Mouse (Mus musculus) heart, adult 2 months (tissue): ENCODE results near the gene Tmx2. TPM values are rescaled to one million over a fixed set of nuclear protein-coding genes. Genes with fewer than 3 reads are reported as not detected.
A peak's percentile ranks its signal among the peaks of the same experiment; 100 is the strongest.
"Not testable (repeated sequence)": the region's sequence is repeated elsewhere in the genome, so short reads cannot be mapped to it uniquely, and the experiment has no call there.

Experiments
- DNase-seq, 2 experiments: peaks; one replicate each; pipeline ENCODE4 v3.0.0; 2021
- H3K27ac ChIP-seq: fragments of 200-600 bp; 2 replicates; pipeline ENCODE4 v1.8.1; 2022
- H3K27me3 ChIP-seq: fragments of 200-500 bp; 2 replicates; pipeline ENCODE4 v1.6.1; 2012; ENCODE audit warnings: mild to moderate bottlenecking, low read length, inconsistent platforms, mixed read lengths; ENCODE audit not compliant: control insufficient read depth, insufficient read depth
- H3K36me3 ChIP-seq: fragments of 200-500 bp; 2 replicates; pipeline ENCODE4 v1.6.1; 2012; ENCODE audit warnings: low read length, inconsistent platforms; ENCODE audit not compliant: control insufficient read depth, insufficient read depth
- H3K4me1 ChIP-seq: fragments of 200-500 bp; 2 replicates; pipeline ENCODE4 v1.6.1; 2011; ENCODE audit warnings: low read length; ENCODE audit not compliant: control insufficient read depth, insufficient read depth
- H3K4me3 ChIP-seq: fragments of 200-600 bp; 2 replicates; pipeline ENCODE4 v1.8.1; 2022
- H3K79me2 ChIP-seq: fragments of 200-500 bp; replicated peaks from 2 replicates; pipeline ENCODE4 v1.6.1; 2012; ENCODE audit warnings: mild to moderate bottlenecking, inconsistent platforms, low read length, moderate library complexity, mixed read lengths; ENCODE audit not compliant: control insufficient read depth, insufficient read depth
- H3K9ac ChIP-seq: fragments of 200-500 bp; 2 replicates; pipeline ENCODE4 v1.6.1; 2012; ENCODE audit warnings: low read depth, mild to moderate bottlenecking, control low read depth, inconsistent platforms, low read length, mixed read lengths
- CTCF ChIP-seq: fragments of 200-600 bp; IDR thresholded peaks from 2 replicates; pipeline ENCODE4 v1.8.1; 2022; ENCODE audit warnings: antibody characterized with exemption, mild to moderate bottlenecking, moderate library complexity
- EP300 ChIP-seq: fragments of 200-500 bp; IDR thresholded peaks from 2 replicates; pipeline ENCODE4 v1.6.1; 2011; ENCODE audit warnings: low read depth, low read length, control low read depth; ENCODE audit not compliant: insufficient read depth
- POLR2A ChIP-seq: fragments of 200-500 bp; IDR thresholded peaks from 2 replicates; pipeline ENCODE4 v1.6.1; 2011; ENCODE audit warnings: mild to moderate bottlenecking, low read depth, low read length, control low read depth; ENCODE audit not compliant: insufficient read depth
- WGBS: fragments of 180-500 bp; shearing (Covaris S2); methylation state at CpG from one replicate; pipeline ENCODE4 v1.1.7; 2018; 5-methylcytosine and 5-hydroxymethylcytosine counted together
- intact Hi-C: fragments of 180-260 bp; cut with DNase I; formaldehyde crosslinking; loops from one replicate; pipeline ENCODE4 v1.15.1; 2025
- long read RNA-seq: library from polyadenylated mRNA; stranded (forward); transcript quantifications from one replicate; pipeline ENCODE4 v2.0.0, GENCODE M21; 2021
- polyA plus RNA-seq: library from polyadenylated mRNA; depleted of rRNA; stranded (reverse); fragments of >200 nt; gene quantifications from 2 replicates; pipeline ENCODE4 v1.2.3, GENCODE M21; 2012; rRNA removed
- total RNA-seq, 2 experiments: library from RNA; stranded (reverse); gene quantifications; 2 replicates each; pipeline ENCODE4 v1.2.3; 2021

The Tmx2 gene
- total RNA-seq = 100 to 1,000 TPM; 105 to 115 TPM
- 148 and 203 TPM in 2 replicates for polyA plus RNA-seq
- long read RNA-seq, transcript Tmx2-201 (8 exons, 1,977 nt) = major isoform, 178 of 191 reads
- long read RNA-seq, transcript Tmx2-202 (7 exons, 1,926 nt) = minor isoform, 5 of 191 reads
- long read RNA-seq, partial matches to known transcripts = 3 of 191 reads
- long read RNA-seq, other reads (novel, unspliced or antisense) = 5 of 191 reads

DNA sequence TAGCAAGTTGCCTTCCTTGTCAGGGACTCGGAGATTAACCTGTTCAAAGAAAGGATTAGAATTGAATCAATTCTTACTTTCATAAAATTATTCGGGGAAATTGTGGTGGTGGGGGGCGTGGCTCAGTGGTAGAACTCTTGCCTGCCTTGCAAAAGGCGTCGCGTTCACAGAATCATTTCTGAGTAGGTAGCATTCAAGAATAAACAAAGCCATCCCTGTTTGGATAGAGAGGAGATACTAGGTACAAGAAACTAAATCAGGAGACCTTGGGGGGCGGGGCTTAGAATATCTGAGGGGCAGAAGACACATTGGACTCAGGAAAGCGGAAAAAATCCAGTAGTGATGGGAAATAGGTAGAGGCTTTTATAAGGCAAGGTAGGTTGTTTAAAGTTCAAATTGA is at the start of gene Tmx2:
TSS of gene Tmx2 (minus strand) at position 125 of the 400 bp plus-strand sequence.
- H3K27ac ChIP-seq = peak within 1 kb of the TSS; percentile 61
- intact Hi-C loops = loop anchor here (2.0 kb wide), 1 partner anchor 36 kb away; the partner anchor contains the start of gene Zdhhc5
- no peaks in the 10 kb centered on the region for H3K27me3 ChIP-seq
- peak within 1 kb of the TSS; percentile 88 for H3K4me3 ChIP-seq
- 15% methylated on average over 8 of the region's 8 CpGs for WGBS
- peaks cover 1% of the 10 kb centered on the region; the same call in 1 of the 2 replicates for H3K79me2 ChIP-seq
- H3K36me3 ChIP-seq = no peaks in the 10 kb centered on the region; the same call in 1 of the 2 replicates
- peak within 1 kb of the TSS; percentile 88 for H3K9ac ChIP-seq
- peaks cover 3% of the 10 kb centered on the region; the same call in 1 of the 2 replicates for H3K4me1 ChIP-seq
- TF ChIP-seq CTCF = no peak
- no peak for TF ChIP-seq POLR2A
- no peak for TF ChIP-seq EP300
- no peak for DNase-seq

GRCm38 (mm10) chr2:84728191-84728590 is 49.3 kb upstream of the Tmx2 start:
- not testable (repeated sequence) for DNase-seq, H3K9ac ChIP-seq, H3K4me3 ChIP-seq, H3K4me1 ChIP-seq, H3K79me2 ChIP-seq, H3K27ac ChIP-seq, H3K27me3 ChIP-seq
- intact Hi-C loops = loop anchor here (5.0 kb wide), 1 partner anchor 309 kb away; the partner anchor contains the start of genes P2rx3 and Ssrp1
- 91% methylated on average over 5 of the region's 5 CpGs for WGBS
- H3K36me3 ChIP-seq = peaks cover 12% of the 10 kb centered on the region

GRCm38 (mm10) chr2:84727172-84727858 is 48.4 kb upstream of the Tmx2 start, which contains the start of gene Clp1:
Gene Clp1, minus strand, starts transcription at chr2:84727350.
- intact Hi-C loops = loop anchor here (1.0 to 5.0 kb wide), 2 partner anchors 11 to 310 kb away; partner anchors contain the start of genes P2rx3 and Ssrp1
- under 1% methylated on average over 39 of the region's 39 CpGs for WGBS
- TF ChIP-seq CTCF = no peak; the same call in 1 of the 2 replicates
- peak; percentile 93 for TF ChIP-seq POLR2A
- 0 out of 2 replicates have a peak, but pooled peaks have one; percentile 36 for TF ChIP-seq EP300
- Histone ChIP-seq H3K4me3 (peak within 1 kb of the TSS; percentile 72), H3K27me3 (no peaks in the 10 kb centered on the region), H3K27ac (peak within 1 kb of the TSS; percentile 88), H3K4me1 (peaks cover 6% of the 10 kb centered on the region), H3K9ac (peak within 1 kb of the TSS; percentile 71), H3K79me2 (no peaks in the 10 kb centered on the region; the same call in 1 of the 2 replicates), H3K36me3 (peaks cover 12% of the 10 kb centered on the region)
- peak; percentile 95 to 98 for DNase-seq

GRCm38 (mm10) chr2:84726716-84727115 is 47.8 kb upstream of the Tmx2 start:
- Histone ChIP-seq H3K36me3 (peaks cover 12% of the 10 kb centered on the region), H3K4me1 (peaks cover 6% of the 10 kb centered on the region), H3K27me3 (no peaks in the 10 kb centered on the region), H3K4me3 (peak overlapping the region; percentile 72), H3K9ac (peak overlapping the region; percentile 31; the same call in 1 of the 2 replicates), H3K27ac (peak overlapping the region; percentile 72), H3K79me2 (no peaks in the 10 kb centered on the region; the same call in 1 of the 2 replicates)
- intact Hi-C loops = loop anchor here (1.0 to 5.0 kb wide), 2 partner anchors 10 to 311 kb away; partner anchors contain the start of genes P2rx3 and Ssrp1
- DNase-seq = no peak
- 2% methylated on average over 9 of the region's 9 CpGs for WGBS
- TF ChIP-seq CTCF (no peak), EP300 (no peak), POLR2A (no peak)

DNA sequence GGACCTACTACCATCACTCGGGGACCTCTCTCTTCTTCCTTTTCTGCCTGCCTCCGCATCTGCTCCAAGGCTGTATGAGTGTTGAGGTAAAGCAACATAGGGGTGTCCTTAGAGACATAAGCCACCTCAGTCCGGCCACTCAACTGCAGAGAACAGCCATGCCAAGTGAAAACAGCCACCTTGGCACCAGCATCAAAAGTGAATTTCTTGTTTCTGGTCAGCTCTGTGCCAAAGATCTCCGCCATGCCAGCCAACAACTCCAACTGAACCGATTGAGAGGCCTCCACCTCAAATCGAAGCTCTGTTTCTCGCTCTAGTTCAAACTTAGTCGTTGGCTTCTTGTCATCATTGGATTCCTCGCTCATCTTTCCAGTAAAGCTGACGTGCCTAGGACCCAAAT is 46.8 kb upstream of the Tmx2 start:
- 85% methylated on average over 10 of the region's 10 CpGs for WGBS

GRCm38 (mm10) chr2:84723856-84724255 is 44.9 kb upstream of the Tmx2 start:
- WGBS = 92% methylated on average over 14 of the region's 14 CpGs
- no peaks in the 10 kb centered on the region for H3K27me3 ChIP-seq
- no peak overlapping the region for H3K9ac ChIP-seq
- H3K4me3 ChIP-seq = no peak overlapping the region
- TF ChIP-seq POLR2A = no peak
- TF ChIP-seq CTCF = no peak
- no peak for TF ChIP-seq EP300
- H3K4me1 ChIP-seq = peaks cover 6% of the 10 kb centered on the region
- intact Hi-C loops = no loop called here
- peaks cover 12% of the 10 kb centered on the region for H3K36me3 ChIP-seq
- no peaks in the 10 kb centered on the region; the same call in 1 of the 2 replicates for H3K79me2 ChIP-seq
- no peak for DNase-seq
- no peak overlapping the region for H3K27ac ChIP-seq

More for the DNA sequence above, 46.8 kb upstream of the Tmx2 start:
- TF ChIP-seq EP300 (no peak), POLR2A (no peak), CTCF (no peak)
- peaks cover 12% of the 10 kb centered on the region for H3K36me3 ChIP-seq
- no peak overlapping the region for H3K4me3 ChIP-seq
- H3K4me1 ChIP-seq = peaks cover 6% of the 10 kb centered on the region
- no peak overlapping the region for H3K27ac ChIP-seq
- no peaks in the 10 kb centered on the region for H3K27me3 ChIP-seq
- DNase-seq = no peak
- no peak overlapping the region for H3K9ac ChIP-seq
- intact Hi-C loops = loop anchor here (5.0 kb wide), 1 partner anchor 312 kb away; the partner anchor contains the start of genes P2rx3 and Ssrp1
- no peaks in the 10 kb centered on the region; the same call in 1 of the 2 replicates for H3K79me2 ChIP-seq
